Mouse (Mus musculus) heart, postnatal 0 days (tissue): ENCODE results near the gene Treh.

Experiments used
- CTCF ChIP-seq: IDR thresholded peaks from 2 replicates; pipeline ENCODE4 v1.5.1; 2016; ENCODE audit warnings: antibody characterized with exemption, control low read depth, low read depth
- EP300 ChIP-seq: IDR thresholded peaks from 2 replicates; pipeline ENCODE4 v1.6.1; 2016; ENCODE audit warnings: antibody characterized with exemption, low read depth

DNA sequence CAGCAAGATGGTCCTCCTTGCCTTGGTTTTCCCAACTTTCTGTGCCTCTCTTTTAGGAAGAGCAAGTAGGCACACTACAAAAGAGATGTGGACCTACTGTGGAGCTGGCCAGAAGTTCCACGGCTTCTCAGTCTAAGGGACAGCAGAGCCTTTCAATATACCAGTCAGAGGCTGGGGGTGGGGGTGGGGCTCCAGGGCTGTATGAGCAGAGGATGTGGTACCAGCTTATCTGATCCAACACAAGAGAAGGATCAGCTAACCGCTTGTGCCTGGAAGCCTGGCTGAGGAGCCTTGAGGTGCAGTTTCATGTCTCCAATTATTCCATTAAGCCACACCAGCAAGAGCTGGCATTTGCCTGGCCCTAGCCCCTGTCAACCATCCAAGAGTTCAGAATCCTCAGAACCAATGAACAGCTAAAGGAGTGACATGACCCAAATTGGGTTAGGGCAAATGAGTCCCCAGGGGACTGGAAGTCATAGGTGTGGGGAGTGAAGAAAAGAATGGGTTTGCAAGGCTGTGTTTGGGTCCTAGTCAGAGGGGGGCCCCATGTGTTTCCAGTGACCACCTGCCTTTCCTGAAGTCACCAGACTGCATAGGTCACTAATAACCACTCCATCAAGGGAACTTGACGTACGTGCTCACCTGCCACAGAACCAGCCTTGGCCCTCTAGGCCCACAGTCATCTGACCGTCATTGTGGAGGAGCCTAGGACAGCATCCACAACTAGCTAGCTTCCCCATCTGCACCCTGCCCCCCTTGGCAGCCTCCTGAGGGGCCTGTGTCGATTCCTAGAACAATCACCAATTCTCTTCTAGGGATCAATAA is 44.2 kb downstream of the Treh start:
- TF ChIP-seq CTCF (no peak), EP300 (no peak)
